Mouse (Mus musculus): ENCODE data around the gene Dscaml1. TPM values are rescaled to one million over a fixed set of nuclear protein-coding genes. Genes with fewer than 3 reads are reported as not detected.
A peak's percentile ranks its signal among the peaks of the same experiment; 100 is the strongest.

Dscaml1 gene
- polyA plus RNA-seq, 1 experiment from 2014 or later: 1.1 TPM

DNA sequence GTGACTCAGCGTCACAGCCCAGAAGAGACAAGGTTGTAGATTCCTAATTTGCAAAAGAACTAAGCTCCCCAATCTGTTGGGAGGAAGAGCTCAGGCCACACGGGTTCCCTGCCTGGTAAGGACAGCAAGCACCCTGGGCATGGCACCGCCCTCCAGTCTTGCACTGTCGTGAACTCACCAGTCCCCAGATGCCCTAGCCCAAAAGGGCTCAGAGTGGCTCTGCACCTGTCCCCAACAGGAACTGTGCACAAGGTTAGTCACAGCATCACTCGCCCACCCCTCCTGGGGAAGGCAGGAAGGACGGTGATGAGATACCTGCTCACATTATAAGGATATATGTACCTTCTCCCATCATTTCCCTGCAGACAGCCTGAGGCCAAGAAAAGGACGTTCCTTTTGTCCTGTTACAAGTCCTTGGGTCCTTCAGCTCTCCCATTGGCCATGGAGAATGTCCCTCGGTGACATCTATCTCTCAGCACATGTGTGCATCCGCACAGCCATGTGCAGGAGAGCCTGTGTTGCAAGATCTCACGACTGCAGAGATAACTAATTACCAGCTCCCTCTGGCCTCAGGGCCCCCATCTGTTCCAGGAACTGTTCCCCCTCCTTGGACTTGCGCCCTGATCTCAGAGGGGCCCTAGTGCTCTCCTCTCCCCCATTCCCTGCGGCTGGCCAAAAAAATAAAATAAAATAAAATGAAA, 312.7 kb downstream of the Dscaml1 start:
- H3K36me3 ChIP-seq (ENCODE audit: control insufficient read depth, insufficient read depth, low read length): no peaks in the 10 kb centered on the region
- DNase-seq (ENCODE audit: low spot score) (peak; percentile 7), ATAC-seq (ENCODE audit: insufficient read depth, low FRiP score, low TSS enrichment) (no peak)
- no peak overlapping the region for H3K4me3 ChIP-seq (ENCODE audit: low read depth, low read length)
- H3K4me1 ChIP-seq (ENCODE audit: control insufficient read depth, insufficient read depth, low read length): no peaks in the 10 kb centered on the region
- H3K27me3 ChIP-seq (ENCODE audit: control insufficient read depth, insufficient read depth, low read length): no peaks in the 10 kb centered on the region
- 76% methylated on average over 12 of the region's 12 CpGs for WGBS
- no peaks in the 10 kb centered on the region for H3K9me3 ChIP-seq (ENCODE audit: control insufficient read depth, low read length)
- H3K4me2 ChIP-seq (ENCODE audit: low read depth): no peak overlapping the region
- H3K27ac ChIP-seq (ENCODE audit: low read depth, low read length): no peak overlapping the region
- H3K9ac ChIP-seq (ENCODE audit: low read length): no peak overlapping the region

DNA sequence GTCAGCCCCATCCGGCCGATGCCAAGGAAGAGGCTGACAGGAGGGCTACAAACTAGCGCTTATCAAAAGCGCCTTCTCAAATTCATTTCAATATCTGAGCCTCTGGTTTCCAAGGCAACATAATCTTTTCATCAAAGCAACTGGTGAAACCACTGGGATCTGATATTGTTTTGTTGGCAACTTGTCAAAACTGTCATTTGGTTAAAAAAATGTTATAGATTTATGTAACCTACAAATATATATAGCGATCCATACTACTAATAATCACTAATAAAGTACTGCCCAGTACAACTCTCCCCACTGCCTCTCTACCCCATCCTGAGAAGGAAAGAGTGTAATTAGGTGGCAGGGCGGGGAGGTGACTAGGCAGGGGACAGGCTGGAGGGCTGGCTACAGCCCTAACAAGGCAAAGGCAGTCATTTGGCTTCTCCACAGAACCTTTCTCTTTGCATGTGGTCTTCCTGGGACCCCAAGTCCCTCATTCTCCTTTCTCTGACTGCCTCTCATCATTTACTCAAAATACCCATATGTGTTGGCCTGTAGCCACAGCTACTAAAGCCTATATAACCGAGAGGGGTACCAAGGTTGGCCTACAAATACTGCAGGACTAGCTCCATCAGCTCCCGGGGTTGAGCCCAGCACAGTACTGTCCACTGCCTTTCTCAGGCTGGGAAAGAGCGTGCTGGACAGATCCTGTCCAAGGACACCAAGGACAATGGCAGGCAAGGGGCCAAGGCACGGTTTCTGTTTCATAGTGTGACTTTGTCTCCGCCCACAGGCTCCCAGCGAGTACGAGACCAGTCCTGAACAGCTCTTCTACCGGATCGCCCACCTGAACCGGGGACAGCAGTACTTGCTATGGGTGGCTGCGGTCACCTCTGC, 313.5 kb downstream of the Dscaml1 start:
- H3K4me1 ChIP-seq (ENCODE audit: control insufficient read depth, insufficient read depth, low read length): no peaks in the 10 kb centered on the region
- H3K27me3 ChIP-seq (ENCODE audit: control insufficient read depth, insufficient read depth, low read length): no peaks in the 10 kb centered on the region
- no peak for DNase-seq (ENCODE audit: low spot score)
- no peak overlapping the region for H3K4me3 ChIP-seq (ENCODE audit: low read depth, low read length)
- no peaks in the 10 kb centered on the region for H3K9me3 ChIP-seq (ENCODE audit: control insufficient read depth, low read length)
- no peak overlapping the region for H3K4me2 ChIP-seq (ENCODE audit: low read depth)
- H3K9ac ChIP-seq (ENCODE audit: low read length): no peak overlapping the region
- no peak overlapping the region for H3K27ac ChIP-seq (ENCODE audit: low read depth, low read length)
- 77% methylated on average over 17 of the region's 17 CpGs for WGBS
- ATAC-seq (ENCODE audit: insufficient read depth, low FRiP score, low TSS enrichment): no peak
- H3K36me3 ChIP-seq (ENCODE audit: control insufficient read depth, insufficient read depth, low read length): no peaks in the 10 kb centered on the region

DNA sequence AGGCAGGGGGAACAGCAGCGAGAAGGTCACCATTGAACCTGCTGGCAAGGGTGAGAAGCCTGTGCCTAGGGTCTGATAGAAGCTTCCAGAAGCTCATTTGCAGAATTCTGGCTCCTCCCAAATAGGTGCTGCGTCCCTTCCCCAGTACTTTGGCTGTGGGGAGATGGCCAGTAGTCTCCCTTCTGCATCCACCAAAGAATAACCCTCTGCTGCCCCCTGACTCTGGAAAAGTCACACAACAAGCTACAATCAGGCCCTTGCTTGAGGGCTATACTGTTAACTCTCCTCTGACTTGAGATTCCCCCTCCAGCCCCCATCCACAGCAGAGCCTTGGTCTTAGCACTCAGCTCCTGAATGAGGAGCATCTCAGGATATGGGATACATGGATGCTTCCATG, 314.2 kb downstream of the Dscaml1 start:
- ATAC-seq (ENCODE audit: insufficient read depth, low FRiP score, low TSS enrichment): no peak
- Histone ChIP-seq H3K4me3 (ENCODE audit: low read depth, low read length) (no peak overlapping the region), H3K9me3 (ENCODE audit: control insufficient read depth, low read length) (no peaks in the 10 kb centered on the region), H3K36me3 (ENCODE audit: control insufficient read depth, insufficient read depth, low read length) (no peaks in the 10 kb centered on the region), H3K9ac (ENCODE audit: low read length) (no peak overlapping the region), H3K4me1 (ENCODE audit: control insufficient read depth, insufficient read depth, low read length) (no peaks in the 10 kb centered on the region), H3K27me3 (ENCODE audit: control insufficient read depth, insufficient read depth, low read length) (no peaks in the 10 kb centered on the region), H3K4me2 (ENCODE audit: low read depth) (no peak overlapping the region), H3K27ac (ENCODE audit: low read depth, low read length) (no peak overlapping the region)
- DNase-seq (ENCODE audit: low spot score): peak; percentile 49
- WGBS: 65% methylated on average over 2 of the region's 2 CpGs

DNA sequence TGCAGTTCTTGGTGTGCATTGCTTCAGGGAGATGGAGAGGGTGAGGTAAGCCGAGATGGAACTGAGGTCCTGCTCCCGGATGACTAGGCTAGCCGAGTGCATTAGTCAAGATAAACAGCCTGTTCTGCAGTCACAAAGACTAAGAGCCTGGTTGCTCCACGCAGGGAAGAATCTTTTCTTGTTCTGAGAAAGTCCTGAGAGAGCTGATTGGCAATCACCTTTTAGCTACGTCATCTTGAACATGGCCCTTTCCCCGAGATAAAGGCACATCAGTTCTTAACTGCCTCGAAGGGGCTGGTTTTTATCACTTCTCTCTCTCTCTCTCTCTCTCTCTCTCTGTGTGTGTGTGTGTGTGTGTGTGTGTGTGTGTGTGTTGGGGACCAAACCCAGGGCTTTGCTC, 319.0 kb downstream of the Dscaml1 start:
- no peaks in the 10 kb centered on the region for H3K36me3 ChIP-seq (ENCODE audit: control insufficient read depth, insufficient read depth, low read length)
- H3K9me3 ChIP-seq (ENCODE audit: control insufficient read depth, low read length): no peaks in the 10 kb centered on the region
- 83% methylated on average over 7 of the region's 7 CpGs for WGBS
- no peaks in the 10 kb centered on the region for H3K27me3 ChIP-seq (ENCODE audit: control insufficient read depth, insufficient read depth, low read length)
- DNase-seq (ENCODE audit: low spot score) (no peak), ATAC-seq (ENCODE audit: insufficient read depth, low FRiP score, low TSS enrichment) (no peak)
- H3K4me2 ChIP-seq (ENCODE audit: low read depth): no peak overlapping the region
- no peak overlapping the region for H3K4me3 ChIP-seq (ENCODE audit: low read depth, low read length)
- no peak overlapping the region for H3K27ac ChIP-seq (ENCODE audit: low read depth, low read length)
- H3K9ac ChIP-seq (ENCODE audit: low read length): no peak overlapping the region
- H3K4me1 ChIP-seq (ENCODE audit: control insufficient read depth, insufficient read depth, low read length): no peaks in the 10 kb centered on the region

DNA sequence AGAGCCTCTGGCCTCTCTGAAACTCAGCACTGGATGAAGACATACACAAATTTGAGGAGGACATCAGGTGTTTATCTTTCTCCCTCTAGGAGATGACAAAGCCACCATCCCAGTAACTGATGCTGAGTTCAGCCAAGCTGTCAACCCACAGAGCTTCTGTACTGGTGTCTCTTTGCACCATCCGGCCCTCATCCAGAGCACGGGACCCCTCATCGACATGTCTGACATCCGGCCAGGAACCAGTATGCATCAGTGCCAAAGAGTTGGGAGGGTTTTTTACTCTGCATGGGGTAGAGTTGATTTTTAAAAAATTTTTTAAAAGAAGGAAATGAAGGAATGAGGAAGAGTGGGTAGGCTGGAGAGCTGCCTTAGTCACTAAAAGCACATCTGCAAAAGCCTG, 323.5 kb downstream of the Dscaml1 start:
- no peak overlapping the region for H3K27ac ChIP-seq (ENCODE audit: low read depth, low read length)
- WGBS: 97% methylated on average over 4 of the region's 4 CpGs
- no peaks in the 10 kb centered on the region for H3K9me3 ChIP-seq (ENCODE audit: control insufficient read depth, low read length)
- no peak overlapping the region for H3K9ac ChIP-seq (ENCODE audit: low read length)
- no peak overlapping the region for H3K4me3 ChIP-seq (ENCODE audit: low read depth, low read length)
- ATAC-seq (ENCODE audit: insufficient read depth, low FRiP score, low TSS enrichment) (no peak), DNase-seq (ENCODE audit: low spot score) (no peak)
- H3K4me2 ChIP-seq (ENCODE audit: low read depth): no peak overlapping the region
- H3K36me3 ChIP-seq (ENCODE audit: control insufficient read depth, insufficient read depth, low read length): no peaks in the 10 kb centered on the region
- no peaks in the 10 kb centered on the region for H3K4me1 ChIP-seq (ENCODE audit: control insufficient read depth, insufficient read depth, low read length)
- no peaks in the 10 kb centered on the region for H3K27me3 ChIP-seq (ENCODE audit: control insufficient read depth, insufficient read depth, low read length)

DNA sequence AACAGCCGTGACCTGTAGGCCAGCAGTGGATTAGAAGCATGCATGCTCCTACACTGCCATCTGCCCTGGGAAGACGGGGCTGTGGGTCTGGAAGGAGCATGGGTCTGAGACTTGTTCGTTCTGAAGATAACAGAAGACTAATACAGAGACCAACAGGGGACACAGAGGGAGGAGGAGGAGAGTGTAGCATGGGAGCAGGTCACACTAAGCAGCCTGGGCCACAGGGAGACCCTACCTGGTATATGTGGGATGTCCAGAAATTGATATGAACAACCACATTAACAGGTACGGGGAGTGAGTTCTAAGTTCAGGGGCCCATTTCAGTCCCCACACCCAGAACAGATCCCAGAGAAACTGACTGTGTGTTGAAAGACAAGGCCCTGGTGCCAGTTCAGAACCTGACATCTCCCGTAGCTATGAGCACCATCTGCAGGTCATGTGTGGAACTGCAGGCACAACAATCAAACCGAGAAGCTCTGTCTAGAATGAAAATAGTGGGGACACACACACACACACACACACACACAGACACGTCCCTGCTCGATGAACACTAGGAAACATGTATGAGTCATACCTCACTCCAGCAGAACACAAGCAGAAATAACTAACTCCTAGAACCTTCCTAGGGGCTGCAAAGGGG, 328.1 kb downstream of the Dscaml1 start:
- 49% methylated on average over 8 of the region's 8 CpGs for WGBS
- Histone ChIP-seq H3K27ac (ENCODE audit: low read depth, low read length) (no peak overlapping the region), H3K9ac (ENCODE audit: low read length) (no peak overlapping the region)

DNA sequence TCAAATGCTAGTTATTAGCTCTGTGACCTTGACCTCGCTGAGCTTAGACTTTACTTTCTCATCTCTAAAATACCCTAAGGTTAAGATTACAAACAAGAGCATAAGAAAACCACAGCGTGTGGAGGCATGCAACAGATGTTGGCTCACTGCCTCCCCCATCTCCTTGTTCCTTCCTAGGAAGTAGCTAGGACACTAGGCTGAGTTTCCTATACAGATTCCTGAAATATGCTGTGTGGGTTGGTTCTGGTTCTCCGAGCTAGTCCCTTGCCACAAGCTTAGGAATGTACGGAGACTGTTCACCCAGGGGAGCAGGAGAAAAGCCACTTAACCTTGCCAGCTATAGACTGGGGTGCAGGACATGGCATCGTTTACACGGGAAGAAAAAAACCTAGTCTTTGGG, 339.8 kb downstream of the Dscaml1 start:
- no peak overlapping the region for H3K4me3 ChIP-seq (ENCODE audit: low read depth, low read length)
- no peaks in the 10 kb centered on the region for H3K27me3 ChIP-seq (ENCODE audit: control insufficient read depth, insufficient read depth, low read length)
- DNase-seq (ENCODE audit: low spot score): no peak
- H3K9ac ChIP-seq (ENCODE audit: low read length): no peak overlapping the region
- H3K36me3 ChIP-seq (ENCODE audit: control insufficient read depth, insufficient read depth, low read length): no peaks in the 10 kb centered on the region
- ATAC-seq (ENCODE audit: insufficient read depth, low FRiP score, low TSS enrichment): no peak
- no peak overlapping the region for H3K27ac ChIP-seq (ENCODE audit: low read depth, low read length)
- whole genome bisulfite sequencing: 82% methylated on average over 6 of the region's 6 CpGs
- H3K9me3 ChIP-seq (ENCODE audit: control insufficient read depth, low read length): no peaks in the 10 kb centered on the region
- no peak overlapping the region for H3K4me2 ChIP-seq (ENCODE audit: low read depth)
- H3K4me1 ChIP-seq (ENCODE audit: control insufficient read depth, insufficient read depth, low read length): no peaks in the 10 kb centered on the region

More for the DNA sequence above, 328.1 kb downstream of the Dscaml1 start:
- Histone ChIP-seq H3K4me1 (ENCODE audit: control insufficient read depth, insufficient read depth, low read length) (no peaks in the 10 kb centered on the region), H3K4me2 (ENCODE audit: low read depth) (no peak overlapping the region), H3K36me3 (ENCODE audit: control insufficient read depth, insufficient read depth, low read length) (no peaks in the 10 kb centered on the region), H3K4me3 (ENCODE audit: low read depth, low read length) (no peak overlapping the region), H3K9me3 (ENCODE audit: control insufficient read depth, low read length) (no peaks in the 10 kb centered on the region), H3K27me3 (ENCODE audit: control insufficient read depth, insufficient read depth, low read length) (no peaks in the 10 kb centered on the region)
- ATAC-seq (ENCODE audit: insufficient read depth, low FRiP score, low TSS enrichment) (no peak), DNase-seq (ENCODE audit: low spot score) (peak; percentile 78)

DNA sequence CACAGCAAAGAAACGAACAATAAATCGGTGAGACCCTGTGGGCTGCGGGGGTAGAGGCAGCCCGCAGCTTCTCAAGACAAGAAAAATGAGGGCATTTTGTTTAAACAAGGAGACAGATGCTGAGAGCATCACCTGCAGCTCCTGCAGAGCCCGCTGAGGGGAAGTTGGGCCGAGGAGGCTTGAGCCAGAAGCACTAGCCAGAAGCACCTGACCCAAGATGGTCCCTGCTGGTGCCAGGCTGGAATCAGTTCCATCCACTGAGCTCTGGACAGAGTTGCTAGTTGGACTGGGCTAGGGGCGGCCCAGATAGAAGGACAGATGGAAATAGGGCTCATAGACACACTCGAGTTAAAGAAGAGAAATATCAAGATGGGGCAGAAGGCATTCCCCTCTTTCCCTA, 340.7 kb downstream of the Dscaml1 start:
- Histone ChIP-seq H3K9ac (ENCODE audit: low read length) (no peak overlapping the region), H3K4me3 (ENCODE audit: low read depth, low read length) (no peak overlapping the region), H3K36me3 (ENCODE audit: control insufficient read depth, insufficient read depth, low read length) (no peaks in the 10 kb centered on the region), H3K4me2 (ENCODE audit: low read depth) (no peak overlapping the region), H3K4me1 (ENCODE audit: control insufficient read depth, insufficient read depth, low read length) (no peaks in the 10 kb centered on the region), H3K27me3 (ENCODE audit: control insufficient read depth, insufficient read depth, low read length) (no peaks in the 10 kb centered on the region), H3K27ac (ENCODE audit: low read depth, low read length) (no peak overlapping the region), H3K9me3 (ENCODE audit: control insufficient read depth, low read length) (no peaks in the 10 kb centered on the region)
- WGBS: 92% methylated on average over 8 of the region's 8 CpGs
- no peak for DNase-seq (ENCODE audit: low spot score)
- ATAC-seq (ENCODE audit: insufficient read depth, low FRiP score, low TSS enrichment): no peak

Data from neural tube, embryonic 11.5 days (tissue).